Mouse (Mus musculus): Measurements from ENCODE around the gene Gm10424.
"Not testable (repeated sequence)": the region's sequence is repeated elsewhere in the genome, so short reads cannot be mapped to it uniquely, and the experiment has no call there.

Gene Gm10424

DNA sequence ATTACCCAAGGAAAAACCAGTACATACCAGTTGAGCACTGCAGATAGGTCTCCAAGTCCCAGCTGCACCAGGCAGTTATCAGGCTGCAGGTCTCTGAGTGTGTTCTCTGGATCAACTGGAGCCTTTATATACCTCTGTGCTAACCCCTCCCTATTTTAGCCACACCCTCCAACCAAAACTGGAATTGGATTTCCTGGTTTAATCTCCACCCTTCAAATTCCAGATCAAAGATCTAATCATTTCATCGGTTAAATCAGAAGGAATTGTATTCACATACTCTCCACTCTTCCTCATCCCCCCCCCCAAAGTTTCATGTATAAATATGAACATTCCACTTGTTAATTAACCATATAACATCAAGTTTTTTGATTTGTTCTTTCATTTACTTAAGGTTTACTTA, at the start of gene Gm10424:
Gene Gm10424, minus strand, starts transcription at position 101 of the 400 bp plus-strand sequence.
- CTCF ChIA-PET = not testable (repeated sequence)

DNA sequence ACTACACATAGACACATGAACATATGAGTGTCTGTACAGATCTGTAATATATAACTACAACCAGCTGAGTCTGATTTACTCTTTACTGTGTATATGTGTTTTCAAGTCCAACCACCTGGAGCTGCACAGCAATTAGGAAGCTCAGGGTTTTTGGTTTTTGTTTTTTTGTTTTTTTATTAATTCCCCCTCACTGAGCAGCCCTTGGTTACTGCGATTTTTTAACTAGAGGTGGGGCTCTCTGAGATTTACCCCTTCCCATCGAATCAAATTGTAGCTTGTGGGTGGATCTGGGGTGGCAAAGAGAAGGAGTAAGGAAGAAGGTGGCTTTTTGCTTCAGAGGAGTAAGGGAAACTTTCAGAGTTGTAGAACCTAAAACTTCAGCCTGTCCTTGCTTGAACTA, 33.0 kb upstream of the Gm10424 start, which contains the start of gene Gm3259:
Gene Gm3259, plus strand, starts transcription at position 301 of the 400 bp plus-strand sequence.
- CTCF ChIA-PET = not testable (repeated sequence)

Data from spleen, embryonic (tissue).